Mouse (Mus musculus): ENCODE results near the gene Plvap. TPM values are rescaled to one million over a fixed set of nuclear protein-coding genes. Genes with fewer than 3 reads are reported as not detected.

Gene Plvap
- polyA plus RNA-seq, 1 experiment = 20.5 TPM

DNA sequence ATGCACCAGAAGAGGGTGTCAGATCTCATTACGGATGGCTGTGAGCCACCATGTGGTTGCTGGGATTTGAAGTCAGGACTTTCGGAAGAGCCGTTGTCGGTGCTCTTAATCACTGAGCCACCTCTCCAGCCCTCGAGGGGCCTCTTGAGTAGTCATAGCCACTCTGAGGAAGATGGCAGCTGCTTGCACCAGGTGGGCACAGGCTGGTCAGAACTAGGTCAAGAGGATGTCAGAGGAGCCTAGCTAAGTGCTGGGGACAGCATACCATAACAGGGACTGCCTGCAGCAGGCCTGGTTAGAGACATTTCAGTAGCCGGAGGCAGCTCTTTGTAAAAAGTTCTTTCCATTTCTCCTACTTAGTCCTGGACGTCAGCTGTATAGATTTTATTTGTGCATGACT, 39.2 kb upstream of the Plvap start:
- TF ChIP-seq CTCF (IDR thresholded peaks at IDR 0.05; ENCODE audit: control insufficient read depth, insufficient read depth, low read length) (no peak), POLR2A (IDR thresholded peaks at IDR 0.05; ENCODE audit: borderline replicate concordance, control insufficient read depth, low read depth, low read length) (no peak)
- Histone ChIP-seq H3K4me1 (ENCODE audit: control insufficient read depth, insufficient read depth, low read length) (no peaks in the 10 kb centered on the region), H3K27ac (ENCODE audit: control insufficient read depth, insufficient read depth, low read depth, low read length, poor library complexity) (no peak overlapping the region), H3K4me3 (replicated peaks; ENCODE audit: control insufficient read depth, low read depth, low read length) (no peak overlapping the region)
- 74% methylated on average over 7 of the region's 7 CpGs for WGBS

DNA sequence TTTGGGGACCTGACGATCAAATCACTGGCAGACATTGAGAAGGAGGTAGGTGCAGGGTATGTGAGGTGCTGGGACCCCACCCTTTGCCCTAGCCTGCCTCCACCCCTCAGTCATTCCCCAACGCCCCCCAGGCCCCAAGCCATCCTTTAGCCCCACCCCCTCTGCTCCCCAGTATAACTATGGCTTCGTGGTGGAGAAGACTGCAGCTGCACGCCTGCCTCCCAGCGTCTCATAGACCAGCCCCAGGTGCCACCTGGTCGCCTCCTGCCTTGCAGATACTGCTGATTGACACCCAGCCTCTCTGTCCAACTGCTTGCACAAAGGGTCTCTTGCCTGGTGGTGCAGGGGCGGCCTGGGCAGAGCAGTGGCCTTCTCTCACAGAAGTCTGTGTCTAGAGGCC, 36.0 kb upstream of the Plvap start:
- no peak overlapping the region for H3K27ac ChIP-seq (ENCODE audit: control insufficient read depth, insufficient read depth, low read depth, low read length, poor library complexity)
- 83% methylated on average over 7 of the region's 7 CpGs for WGBS
- no peaks in the 10 kb centered on the region; the same call in 1 of the 2 replicates for H3K4me1 ChIP-seq (ENCODE audit: control insufficient read depth, insufficient read depth, low read length)
- TF ChIP-seq POLR2A (IDR thresholded peaks at IDR 0.05; ENCODE audit: borderline replicate concordance, control insufficient read depth, low read depth, low read length) (no peak), CTCF (IDR thresholded peaks at IDR 0.05; ENCODE audit: control insufficient read depth, insufficient read depth, low read length) (no peak)
- no peak overlapping the region for H3K4me3 ChIP-seq (replicated peaks; ENCODE audit: control insufficient read depth, low read depth, low read length)

DNA sequence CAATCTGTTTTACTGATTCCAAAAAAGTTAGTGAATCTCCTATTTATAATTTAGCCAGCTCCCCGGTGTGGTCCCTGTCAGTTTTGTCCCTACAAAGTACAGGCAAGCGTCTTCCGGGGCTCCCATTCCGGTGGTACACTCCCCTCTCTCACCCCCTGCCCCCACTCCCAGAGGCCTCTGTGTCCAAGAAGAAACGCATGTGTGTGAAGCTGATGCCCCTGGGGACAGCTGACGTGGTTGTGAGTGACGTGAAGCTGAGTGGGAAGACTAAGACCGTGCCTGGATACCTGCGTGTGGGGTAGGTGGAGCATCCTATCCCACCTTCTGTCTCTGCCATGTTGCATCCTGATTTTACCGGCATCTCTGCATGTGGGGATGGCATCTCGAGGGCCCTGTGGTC, 33.5 kb upstream of the Plvap start:
- no peak for TF ChIP-seq CTCF (IDR thresholded peaks at IDR 0.05; ENCODE audit: control insufficient read depth, insufficient read depth, low read length)
- no peak for TF ChIP-seq POLR2A (IDR thresholded peaks at IDR 0.05; ENCODE audit: borderline replicate concordance, control insufficient read depth, low read depth, low read length)
- Histone ChIP-seq H3K4me3 (replicated peaks; ENCODE audit: control insufficient read depth, low read depth, low read length) (no peak overlapping the region), H3K27ac (ENCODE audit: control insufficient read depth, insufficient read depth, low read depth, low read length, poor library complexity) (no peak overlapping the region), H3K4me1 (ENCODE audit: control insufficient read depth, insufficient read depth, low read length) (no peaks in the 10 kb centered on the region; the same call in 1 of the 2 replicates)
- 86% methylated on average over 11 of the region's 11 CpGs for WGBS

DNA sequence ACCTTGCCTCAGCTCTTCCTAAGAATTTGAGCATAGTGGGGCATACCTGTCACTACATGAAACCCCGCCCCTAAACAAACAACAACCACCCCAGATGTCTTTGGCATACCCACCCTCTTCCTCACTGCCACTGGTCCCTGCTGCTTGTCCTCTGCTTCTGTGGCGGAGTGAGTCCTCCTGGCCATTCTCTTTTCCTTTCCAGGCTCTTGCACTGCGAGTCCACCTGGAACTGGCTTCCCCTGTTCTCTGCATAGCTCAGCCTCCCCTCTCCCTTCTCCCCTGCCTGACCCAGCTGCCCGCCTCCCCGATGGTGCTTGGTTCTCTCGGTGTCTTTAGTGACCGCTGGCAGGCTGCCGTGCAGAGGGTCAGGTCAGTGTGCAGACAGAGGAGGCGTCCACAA, 32.2 kb upstream of the Plvap start:
- 90% methylated on average over 9 of the region's 9 CpGs for WGBS
- no peak for TF ChIP-seq CTCF (IDR thresholded peaks at IDR 0.05; ENCODE audit: control insufficient read depth, insufficient read depth, low read length)
- Histone ChIP-seq H3K27ac (ENCODE audit: control insufficient read depth, insufficient read depth, low read depth, low read length, poor library complexity) (no peak overlapping the region), H3K4me1 (ENCODE audit: control insufficient read depth, insufficient read depth, low read length) (no peaks in the 10 kb centered on the region; the same call in 1 of the 2 replicates), H3K4me3 (replicated peaks; ENCODE audit: control insufficient read depth, low read depth, low read length) (no peak overlapping the region)

DNA sequence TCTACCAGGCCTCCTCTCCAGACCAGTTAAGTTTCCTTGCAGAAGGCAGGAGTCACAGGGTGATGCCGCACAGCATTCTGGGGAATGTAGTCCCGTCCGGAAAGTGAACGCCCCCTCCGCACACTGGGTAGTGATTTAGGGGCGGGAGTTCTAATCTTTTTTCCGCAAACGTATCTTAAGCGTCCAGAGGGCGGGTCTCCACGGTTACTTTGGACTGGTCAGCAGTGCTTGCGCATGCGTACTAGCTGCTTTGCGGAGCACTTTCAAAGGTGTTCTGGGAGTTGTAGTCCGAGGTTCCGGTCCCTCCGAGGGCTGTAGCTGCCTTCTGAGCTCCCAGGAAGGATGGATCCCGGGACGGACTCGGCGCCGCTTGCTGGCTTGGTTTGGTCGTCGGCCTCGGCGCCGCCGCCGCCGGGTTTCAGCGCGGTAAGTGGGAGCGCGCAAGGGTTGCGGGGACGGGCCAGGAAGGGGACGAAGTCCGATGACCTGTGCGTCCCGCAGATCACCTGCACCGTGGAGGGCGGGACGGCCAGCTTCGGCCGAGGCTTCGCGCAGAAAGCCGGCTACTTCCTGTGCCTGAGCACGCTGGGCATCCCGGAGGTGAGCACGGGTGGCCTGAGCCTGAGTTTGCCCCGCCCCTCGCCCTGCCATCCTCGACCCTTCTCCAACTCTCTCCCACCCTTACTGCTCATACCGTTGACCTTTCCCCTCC, 31.2 kb upstream of the Plvap start, which contains the start of gene Mvb12a:
Mvb12a (plus strand) TSS at position 291 of the 712 bp plus-strand sequence.
- TF ChIP-seq CTCF (IDR thresholded peaks at IDR 0.05; ENCODE audit: control insufficient read depth, insufficient read depth, low read length) = no peak
- peak; percentile 21; the same call in 1 of the 2 replicates for TF ChIP-seq POLR2A (IDR thresholded peaks at IDR 0.05; ENCODE audit: borderline replicate concordance, control insufficient read depth, low read depth, low read length)
- peak within 1 kb of the TSS; percentile 67 for H3K4me3 ChIP-seq (replicated peaks; ENCODE audit: control insufficient read depth, low read depth, low read length)
- peak within 1 kb of the TSS; percentile 4; the same call in 1 of the 2 replicates for H3K27ac ChIP-seq (ENCODE audit: control insufficient read depth, insufficient read depth, low read depth, low read length, poor library complexity)
- no peaks in the 10 kb centered on the region; the same call in 1 of the 2 replicates for H3K4me1 ChIP-seq (ENCODE audit: control insufficient read depth, insufficient read depth, low read length)
- under 1% methylated on average over 55 of the region's 55 CpGs for WGBS

DNA sequence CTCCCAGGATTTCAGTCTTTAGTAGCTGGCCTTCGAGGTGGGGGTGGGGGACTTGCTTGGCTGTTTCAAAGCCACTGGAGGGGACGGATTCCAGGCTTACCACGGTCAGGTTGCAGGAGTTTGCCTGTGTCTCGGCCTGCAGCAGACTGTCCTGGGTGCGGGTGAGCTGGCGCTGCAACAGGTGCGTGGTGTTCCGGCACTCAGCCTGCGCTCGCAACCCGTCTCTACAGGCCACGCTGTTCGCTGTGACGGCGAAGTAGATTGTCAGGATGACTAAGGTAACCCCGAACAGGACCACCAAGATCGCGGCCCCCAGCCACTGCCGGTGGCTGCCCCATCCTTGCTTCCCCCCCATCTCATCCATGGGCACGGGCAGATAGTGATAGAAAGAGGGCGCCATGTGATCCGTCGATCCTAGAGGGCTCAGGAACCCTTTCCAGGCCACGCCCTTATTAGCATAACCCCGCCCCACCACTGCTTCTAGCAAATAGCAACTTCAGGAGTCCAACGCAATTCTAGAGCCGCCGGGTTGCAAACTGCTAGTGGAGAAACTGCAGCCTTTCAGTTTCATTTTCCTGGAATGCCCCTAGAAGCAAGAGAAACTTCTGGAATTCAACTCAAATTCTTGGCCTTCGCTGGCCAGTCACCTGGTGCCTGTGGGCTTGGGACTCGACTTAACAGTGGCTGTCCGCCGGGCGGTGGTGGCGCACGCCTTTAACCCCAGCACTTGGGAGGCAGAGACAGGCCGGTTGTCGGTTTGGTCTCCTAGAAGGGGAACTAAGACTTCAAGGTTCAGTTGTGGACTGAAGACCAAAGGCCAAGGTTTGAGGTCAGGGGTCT, 25.7 kb upstream of the Plvap start, which contains the start of gene Bst2:
Bst2 (minus strand) TSS at position 429 of the 840 bp plus-strand sequence.
- TF ChIP-seq CTCF (IDR thresholded peaks at IDR 0.05; ENCODE audit: control insufficient read depth, insufficient read depth, low read length) (no peak), POLR2A (IDR thresholded peaks at IDR 0.05; ENCODE audit: borderline replicate concordance, control insufficient read depth, low read depth, low read length) (peak; percentile 54; the same call in 1 of the 2 replicates)
- peaks cover 2% of the 10 kb centered on the region for H3K4me1 ChIP-seq (ENCODE audit: control insufficient read depth, insufficient read depth, low read length)
- peak within 1 kb of the TSS; percentile 95 for H3K27ac ChIP-seq (ENCODE audit: control insufficient read depth, insufficient read depth, low read depth, low read length, poor library complexity)
- H3K4me3 ChIP-seq (replicated peaks; ENCODE audit: control insufficient read depth, low read depth, low read length) = peak within 1 kb of the TSS; percentile 85
- 1% methylated on average over 37 of the region's 37 CpGs for WGBS

DNA sequence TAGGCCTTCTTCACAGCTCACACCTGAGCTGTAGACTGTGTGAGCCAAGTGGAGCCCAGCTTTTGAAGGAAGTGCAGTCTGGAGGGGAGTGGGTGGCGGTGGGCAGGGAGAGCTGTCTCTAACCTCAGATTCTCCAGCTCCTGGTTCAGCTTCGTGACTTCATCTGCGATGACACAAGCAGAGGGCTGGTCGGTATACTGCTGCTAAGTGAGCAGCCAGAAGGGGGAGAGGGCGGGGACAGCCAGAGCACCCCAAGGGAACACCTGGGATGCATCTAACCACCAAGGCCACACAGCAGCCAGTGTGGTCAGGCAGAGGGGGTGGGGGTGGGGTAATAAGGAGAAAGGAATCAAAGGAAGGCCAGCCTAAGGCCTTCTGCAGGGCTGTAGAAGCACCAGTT, 24.1 kb upstream of the Plvap start:
- no peak overlapping the region for H3K4me3 ChIP-seq (replicated peaks; ENCODE audit: control insufficient read depth, low read depth, low read length)
- H3K27ac ChIP-seq (ENCODE audit: control insufficient read depth, insufficient read depth, low read depth, low read length, poor library complexity) = no peak overlapping the region
- 25% methylated on average over 5 of the region's 5 CpGs for WGBS
- peaks cover 2% of the 10 kb centered on the region for H3K4me1 ChIP-seq (ENCODE audit: control insufficient read depth, insufficient read depth, low read length)
- TF ChIP-seq CTCF (IDR thresholded peaks at IDR 0.05; ENCODE audit: control insufficient read depth, insufficient read depth, low read length) = no peak
- TF ChIP-seq POLR2A (IDR thresholded peaks at IDR 0.05; ENCODE audit: borderline replicate concordance, control insufficient read depth, low read depth, low read length) = no peak

DNA sequence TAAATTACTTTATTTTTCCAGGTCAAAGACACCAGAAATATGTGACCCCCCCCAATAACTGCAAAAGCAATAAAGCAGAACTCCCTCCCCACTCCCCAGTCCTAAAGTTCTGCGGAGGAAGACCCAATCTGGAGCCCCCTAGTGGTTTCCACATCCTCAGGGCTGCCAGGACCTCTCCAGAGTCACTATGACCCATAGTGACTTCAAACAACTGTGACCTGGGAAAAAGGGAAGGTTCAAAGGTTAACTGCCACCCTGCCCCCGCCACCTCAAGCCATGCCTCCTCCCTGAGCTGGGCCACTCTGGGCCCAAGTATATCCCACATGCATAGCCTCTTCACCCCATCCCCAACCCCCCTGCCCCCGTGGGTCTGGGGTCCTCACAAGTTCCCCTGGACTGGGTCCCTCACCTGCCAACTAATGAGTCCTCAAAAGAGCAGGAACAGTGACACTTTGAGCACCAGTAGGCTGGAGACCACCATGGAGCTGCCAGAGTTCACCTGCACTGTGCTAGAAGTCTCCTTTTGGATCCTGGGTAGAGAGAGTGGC, 22.8 kb upstream of the Plvap start:
- WGBS = 64% methylated on average over 3 of the region's 3 CpGs
- TF ChIP-seq POLR2A (IDR thresholded peaks at IDR 0.05; ENCODE audit: borderline replicate concordance, control insufficient read depth, low read depth, low read length) (no peak), CTCF (IDR thresholded peaks at IDR 0.05; ENCODE audit: control insufficient read depth, insufficient read depth, low read length) (no peak)
- Histone ChIP-seq H3K27ac (ENCODE audit: control insufficient read depth, insufficient read depth, low read depth, low read length, poor library complexity) (no peak overlapping the region), H3K4me1 (ENCODE audit: control insufficient read depth, insufficient read depth, low read length) (peaks cover 2% of the 10 kb centered on the region), H3K4me3 (replicated peaks; ENCODE audit: control insufficient read depth, low read depth, low read length) (no peak overlapping the region)

Data from bone marrow, adult 2 months (tissue).